Mouse (Mus musculus) heart, postnatal 0 days (tissue): ENCODE data around the gene Opa1. TPM values are rescaled to one million over a fixed set of nuclear protein-coding genes. Genes with fewer than 3 reads are reported as not detected.

Experiments used
- ATAC-seq: fragments of 200-750 bp; cut with Nextera tagmentation; 2 replicates; pipeline ENCODE4 v1.8.0; 2017; ENCODE audit warnings: low read depth, moderate number of reproducible peaks, moderate library complexity; ENCODE audit not compliant: insufficient read depth
- DNase-seq: peaks from one replicate; pipeline ENCODE4 v3.0.0-alpha.2; 2016; ENCODE audit warnings: low spot score
- H3K27ac ChIP-seq: fragments of 300-500 bp; sonication (generic); 2 replicates; pipeline ENCODE4 v1.5.1; 2014; ENCODE audit warnings: low read depth, mild to moderate bottlenecking
- H3K27me3 ChIP-seq: fragments of 300-500 bp; sonication (generic); 2 replicates; pipeline ENCODE4 v1.6.1; 2014; ENCODE audit warnings: low read length, mixed read lengths; ENCODE audit not compliant: control insufficient read depth, insufficient read depth
- H3K36me3 ChIP-seq: fragments of 300-500 bp; sonication (generic); replicated peaks from 2 replicates; pipeline ENCODE4 v1.6.1; 2014; ENCODE audit warnings: low read length, mixed read lengths; ENCODE audit not compliant: control insufficient read depth, insufficient read depth
- H3K4me1 ChIP-seq: fragments of 300-500 bp; sonication (generic); 2 replicates; pipeline ENCODE4 v1.6.1; 2014; ENCODE audit warnings: antibody characterized with exemption; ENCODE audit not compliant: control insufficient read depth, insufficient read depth
- H3K4me2 ChIP-seq: fragments of 300-500 bp; sonication (generic); 2 replicates; pipeline ENCODE4 v1.6.1; 2014; ENCODE audit warnings: low read depth, mild to moderate bottlenecking, low read length, moderate library complexity
- H3K4me3 ChIP-seq: fragments of 300-500 bp; sonication (generic); 2 replicates; pipeline ENCODE4 v1.5.1; 2014; ENCODE audit warnings: low read depth, low read length
- H3K9ac ChIP-seq: fragments of 300-500 bp; sonication (generic); replicated peaks from 2 replicates; pipeline ENCODE4 v1.6.1; 2014; ENCODE audit warnings: low read depth, low read length, mixed read lengths
- H3K9me3 ChIP-seq: fragments of 300-500 bp; sonication (generic); replicated peaks from 2 replicates; pipeline ENCODE4 v1.6.1; 2016; ENCODE audit warnings: low read length; ENCODE audit not compliant: control insufficient read depth
- CTCF ChIP-seq: IDR thresholded peaks from 2 replicates; pipeline ENCODE4 v1.5.1; 2016; ENCODE audit warnings: antibody characterized with exemption, control low read depth, low read depth
- EP300 ChIP-seq: IDR thresholded peaks from 2 replicates; pipeline ENCODE4 v1.6.1; 2016; ENCODE audit warnings: antibody characterized with exemption, low read depth
- WGBS: fragments of 180-500 bp; shearing (Covaris S2); extraction: QIAGEN DNeasy Blood & Tissue Kit; methylation state at CpG from one replicate; pipeline ENCODE4 v1.1.7; 2014; 5-methylcytosine and 5-hydroxymethylcytosine counted together
- polyA plus RNA-seq: library from polyadenylated mRNA; unstranded; fragments of >200 nt; fragmentation: Nextera tagmentation; extraction: Ambion mirVana; gene quantifications from 2 replicates; pipeline ENCODE4 v1.2.1, GENCODE M21; 2015
- total RNA-seq: library from RNA; depleted of rRNA; stranded (reverse); fragments of >200 nt; gene quantifications from 2 replicates; pipeline ENCODE4 v1.2.3, GENCODE M21; 2014; ENCODE audit warnings: low replicate concordance; rRNA removed

Opa1 gene
- total and polyA plus RNA-seq, 2 experiments from 2014 or later: 48.4 to 69.2 TPM

- ATAC-seq (no peak), DNase-seq (no peak)
- H3K9me3 ChIP-seq: peaks cover 13% of the 10 kb centered on the region
- peaks cover 8% of the 10 kb centered on the region; the same call in 1 of the 2 replicates for H3K4me1 ChIP-seq
- H3K4me3 ChIP-seq: no peak overlapping the region
- no peak for TF ChIP-seq EP300
- no peak for TF ChIP-seq CTCF
- no peak overlapping the region for H3K4me2 ChIP-seq
- no peaks in the 10 kb centered on the region for H3K36me3 ChIP-seq
- WGBS: 49% methylated on average over 6 of the region's 6 CpGs
- H3K27me3 ChIP-seq: no peaks in the 10 kb centered on the region
- H3K9ac ChIP-seq: no peak overlapping the region
- H3K27ac ChIP-seq: no peak overlapping the region
Observed at GRCm38 (mm10) chr16:29693791-29694419, 114.8 kb downstream of the Opa1 start.

DNA sequence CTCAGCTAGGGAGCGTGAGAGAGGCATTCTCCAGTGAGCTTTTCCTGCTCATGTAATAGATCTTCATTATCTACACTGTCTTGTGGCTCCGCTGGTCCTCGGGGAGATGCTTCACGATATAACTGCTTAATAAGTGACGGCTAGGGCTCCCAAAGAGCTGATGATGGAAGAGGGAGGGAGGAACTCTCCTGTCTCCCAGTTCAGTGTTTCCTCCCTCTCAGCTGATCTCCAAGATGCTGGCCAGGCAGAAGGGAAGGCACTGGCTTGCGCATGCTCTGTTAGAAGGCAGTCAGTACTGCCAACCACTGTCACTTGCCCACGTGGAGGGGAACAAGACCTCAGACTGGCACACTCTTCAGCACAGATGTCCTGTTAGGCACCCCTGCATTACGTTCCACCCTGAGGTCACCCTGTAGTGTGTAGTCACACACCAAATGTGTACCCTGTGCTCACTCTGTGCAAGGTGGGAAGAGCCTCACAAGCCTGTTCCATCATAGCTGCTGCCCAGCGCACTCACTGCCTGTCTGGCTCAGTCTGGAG is 115.4 kb downstream of the Opa1 start:
- H3K36me3 ChIP-seq: no peaks in the 10 kb centered on the region
- no peaks in the 10 kb centered on the region for H3K27me3 ChIP-seq
- ATAC-seq: no peak
- TF ChIP-seq EP300: no peak
- TF ChIP-seq CTCF: no peak
- no peak for DNase-seq
- 57% methylated on average over 9 of the region's 9 CpGs for WGBS
- no peak overlapping the region for H3K9ac ChIP-seq
- H3K4me1 ChIP-seq: peaks cover 8% of the 10 kb centered on the region; the same call in 1 of the 2 replicates
- H3K4me2 ChIP-seq: no peak overlapping the region
- peaks cover 13% of the 10 kb centered on the region for H3K9me3 ChIP-seq
- no peak overlapping the region for H3K4me3 ChIP-seq
- H3K27ac ChIP-seq: no peak overlapping the region

Other genes starting within 250 kb of the Opa1 start
- gene Atp13a5, start 200.6 kb upstream of the Opa1 start, total RNA-seq: not detected in 2 replicates
- not detected in 2 replicates for gene Atp13a5, start 200.6 kb upstream of the Opa1 start, polyA plus RNA-seq
- not detected in 2 replicates for gene Atp13a4, start 34.5 kb upstream of the Opa1 start, total RNA-seq
- gene Atp13a4, start 34.5 kb upstream of the Opa1 start, polyA plus RNA-seq: not detected in 2 replicates